Mouse (Mus musculus) liver, postnatal 0 days (tissue): Measurements from ENCODE around the gene Crp.

Experiments
- CTCF ChIP-seq: sonication (generic); IDR thresholded peaks from 2 replicates; pipeline ENCODE4 v1.5.1; 2016; ENCODE audit warnings: antibody characterized with exemption, low read depth
- EP300 ChIP-seq: IDR thresholded peaks from 2 replicates; pipeline ENCODE4 v1.6.1; 2016; ENCODE audit warnings: antibody characterized with exemption, low read depth, mild to moderate bottlenecking

- TF ChIP-seq CTCF = no peak
- TF ChIP-seq EP300 = no peak
Measured at GRCm38 (mm10) chr1:172659688-172660087, 38.2 kb upstream of the Crp start.
